Mouse (Mus musculus): ENCODE measurements around the gene Msmp. TPM values are rescaled to one million over a fixed set of nuclear protein-coding genes. Genes with fewer than 3 reads are reported as not detected.

Msmp gene
- polyA plus RNA-seq, 1 experiment from 2014 or later = 0.89 TPM

DNA sequence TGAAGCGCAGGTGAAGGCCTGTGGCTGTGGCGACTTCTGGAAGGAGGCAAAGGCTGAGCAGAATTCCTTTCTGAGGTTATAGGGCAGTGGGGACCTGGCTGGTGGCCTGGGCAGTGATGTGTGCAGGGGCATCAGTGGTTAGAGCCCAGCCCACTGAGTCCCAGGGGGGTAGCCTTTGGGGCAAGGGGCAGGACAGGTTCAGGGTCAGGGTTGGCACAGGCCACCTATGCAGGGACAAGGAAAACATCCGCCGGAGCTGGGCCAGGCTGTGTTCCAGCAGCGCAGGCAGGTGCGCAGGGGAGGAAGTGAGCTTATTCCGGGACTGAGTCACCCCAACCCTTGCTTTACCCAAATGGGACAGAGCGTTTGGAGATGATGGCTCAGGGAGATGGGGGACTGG lies 2.1 kb upstream of the Msmp start:
- Histone ChIP-seq H3K4me3 (replicated peaks) (no peak overlapping the region), H3K9me3 (no peaks in the 10 kb centered on the region), H3K27ac (no peak overlapping the region), H3K4me2 (no peak overlapping the region), H3K27me3 (no peaks in the 10 kb centered on the region), H3K9ac (no peak overlapping the region), H3K36me3 (replicated peaks) (peaks cover 36% of the 10 kb centered on the region), H3K4me1 (0 out of 2 replicates have a peak, but pooled peaks cover 5% of the 10 kb centered on the region)
- no peak for ATAC-seq (ENCODE audit: low FRiP score)
- 80% methylated on average over 8 of the region's 8 CpGs for WGBS

DNA sequence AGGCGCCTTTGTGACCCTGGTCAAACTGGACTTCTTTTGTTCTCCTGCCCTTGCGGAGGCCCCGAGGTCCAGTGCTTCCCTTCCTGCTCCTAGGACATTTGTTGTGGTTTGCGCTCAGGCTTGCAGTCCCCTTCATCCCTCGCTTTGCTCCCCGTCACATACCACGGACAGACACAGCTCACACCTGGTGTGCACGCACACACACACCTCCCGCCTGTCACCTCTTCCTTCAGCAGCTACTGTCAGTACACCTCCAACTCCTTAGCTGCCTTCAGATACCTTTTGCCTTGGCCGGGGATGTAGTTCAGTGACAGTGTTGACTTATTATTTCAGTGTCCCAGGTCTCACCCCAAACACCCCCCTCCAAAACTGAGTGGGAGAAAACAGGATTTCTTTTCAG lies 1.4 kb upstream of the Msmp start:
- H3K4me1 ChIP-seq = 0 out of 2 replicates have a peak, but pooled peaks cover 5% of the 10 kb centered on the region
- WGBS = 53% methylated on average over 10 of the region's 10 CpGs
- no peak overlapping the region for H3K9ac ChIP-seq
- no peak overlapping the region for H3K27ac ChIP-seq
- H3K27me3 ChIP-seq = no peaks in the 10 kb centered on the region
- no peak overlapping the region for H3K4me2 ChIP-seq
- H3K4me3 ChIP-seq (replicated peaks) = no peak overlapping the region
- no peak for ATAC-seq (ENCODE audit: low FRiP score)
- no peaks in the 10 kb centered on the region for H3K9me3 ChIP-seq
- H3K36me3 ChIP-seq (replicated peaks) = peaks cover 43% of the 10 kb centered on the region

GRCm38 (mm10) chr4:43583421-43583820 lies 873 bp downstream of the Msmp start:
- no peak for ATAC-seq (ENCODE audit: low FRiP score)
- peaks cover 47% of the 10 kb centered on the region for H3K36me3 ChIP-seq (replicated peaks)
- H3K9ac ChIP-seq = no peak overlapping the region
- H3K27ac ChIP-seq = no peak overlapping the region
- H3K4me3 ChIP-seq (replicated peaks) = no peak overlapping the region
- no peaks in the 10 kb centered on the region for H3K9me3 ChIP-seq
- H3K4me1 ChIP-seq = peaks cover 14% of the 10 kb centered on the region
- H3K27me3 ChIP-seq = no peaks in the 10 kb centered on the region
- 84% methylated on average over 7 of the region's 7 CpGs for WGBS
- no peak overlapping the region for H3K4me2 ChIP-seq

GRCm38 (mm10) chr4:43582241-43582640 lies 2.1 kb downstream of the Msmp start:
- 91% methylated on average over 5 of the region's 5 CpGs for WGBS

DNA sequence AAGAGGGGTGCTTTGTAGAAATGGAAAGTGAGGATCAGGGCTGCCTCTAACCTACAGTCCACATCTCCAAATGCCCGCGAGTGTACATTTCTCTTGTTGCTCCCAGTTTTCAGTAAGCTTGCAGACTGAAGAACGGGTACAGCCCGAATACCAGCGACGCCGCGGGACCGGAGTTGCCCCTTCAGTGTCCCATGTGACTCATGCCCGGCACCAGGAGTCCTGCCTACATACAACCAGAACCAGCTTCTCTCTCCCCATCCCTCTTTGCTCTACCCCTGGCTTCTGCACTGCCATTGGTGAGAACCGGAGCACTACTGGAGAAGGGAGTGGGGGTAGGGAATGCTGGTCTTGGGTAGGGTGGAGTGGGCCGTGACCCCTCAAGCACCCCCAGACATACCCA lies 2.9 kb downstream of the Msmp start:
- H3K36me3 ChIP-seq (replicated peaks) = peaks cover 47% of the 10 kb centered on the region
- no peak overlapping the region for H3K4me2 ChIP-seq
- no peaks in the 10 kb centered on the region for H3K27me3 ChIP-seq
- H3K27ac ChIP-seq = no peak overlapping the region
- H3K9me3 ChIP-seq = no peaks in the 10 kb centered on the region
- H3K4me3 ChIP-seq (replicated peaks) = no peak overlapping the region
- no peak for ATAC-seq (ENCODE audit: low FRiP score)
- H3K4me1 ChIP-seq = peaks cover 29% of the 10 kb centered on the region
- H3K9ac ChIP-seq = no peak overlapping the region
- 94% methylated on average over 12 of the region's 12 CpGs for WGBS

More at GRCm38 (mm10) chr4:43582241-43582640, 2.1 kb downstream of the Msmp start:
- Histone ChIP-seq H3K4me3 (replicated peaks) (no peak overlapping the region), H3K27me3 (no peaks in the 10 kb centered on the region), H3K27ac (no peak overlapping the region), H3K9ac (no peak overlapping the region), H3K4me2 (no peak overlapping the region), H3K4me1 (peaks cover 21% of the 10 kb centered on the region), H3K36me3 (replicated peaks) (peaks cover 47% of the 10 kb centered on the region), H3K9me3 (no peaks in the 10 kb centered on the region)
- no peak for ATAC-seq (ENCODE audit: low FRiP score)

DNA sequence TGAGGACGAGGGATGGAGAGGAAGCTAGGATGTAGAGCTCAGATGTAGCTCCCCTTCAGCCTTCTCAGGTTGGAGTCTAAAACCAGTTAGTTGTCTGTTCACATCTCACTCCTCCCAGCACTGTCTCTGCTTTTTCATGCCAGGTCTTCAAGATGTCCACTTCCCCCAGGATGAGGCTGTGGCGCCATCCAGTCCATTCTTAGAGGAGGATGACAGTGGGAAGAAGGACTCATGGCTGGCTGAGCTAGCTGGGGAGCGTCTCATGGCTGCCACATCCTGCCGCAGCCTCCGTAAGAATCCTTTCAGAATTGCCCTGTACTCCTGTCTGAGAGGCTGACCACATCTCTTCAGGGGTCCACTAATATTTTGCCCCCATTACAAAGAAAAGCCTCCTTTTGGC lies 3.6 kb downstream of the Msmp start:
- Histone ChIP-seq H3K9ac (no peak overlapping the region), H3K9me3 (no peaks in the 10 kb centered on the region), H3K36me3 (replicated peaks) (peaks cover 47% of the 10 kb centered on the region), H3K4me3 (replicated peaks) (no peak overlapping the region), H3K27ac (no peak overlapping the region), H3K4me1 (peaks cover 35% of the 10 kb centered on the region), H3K4me2 (no peak overlapping the region), H3K27me3 (no peaks in the 10 kb centered on the region)
- no peak for ATAC-seq (ENCODE audit: low FRiP score)
- WGBS = 94% methylated on average over 5 of the region's 5 CpGs

DNA sequence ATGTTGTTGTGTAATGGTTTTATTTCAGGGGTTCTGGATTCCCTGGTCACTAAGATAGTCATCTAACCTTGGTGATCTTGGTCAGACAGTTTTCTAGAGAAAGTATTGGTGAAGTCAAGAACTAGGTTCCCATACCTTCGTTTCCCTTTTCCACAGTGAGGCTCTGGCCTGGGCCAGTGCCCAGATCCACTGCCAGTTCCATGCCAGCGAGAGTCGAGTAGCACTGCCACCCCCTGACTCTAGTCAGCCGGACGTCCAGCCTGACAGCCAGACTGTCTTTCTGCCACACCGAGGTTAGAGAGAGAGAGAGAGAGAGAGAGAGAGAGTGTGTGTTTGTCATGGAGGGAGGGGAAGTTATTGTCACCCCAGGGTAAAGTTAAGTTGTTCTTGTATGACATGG lies 4.6 kb downstream of the Msmp start:
- no peak overlapping the region for H3K27ac ChIP-seq
- no peaks in the 10 kb centered on the region for H3K9me3 ChIP-seq
- no peak for ATAC-seq (ENCODE audit: low FRiP score)
- peak overlapping the region; percentile 96 for H3K4me2 ChIP-seq
- no peaks in the 10 kb centered on the region for H3K27me3 ChIP-seq
- peaks cover 43% of the 10 kb centered on the region for H3K4me1 ChIP-seq
- H3K36me3 ChIP-seq (replicated peaks) = peaks cover 41% of the 10 kb centered on the region
- peak overlapping the region; percentile 92 for H3K4me3 ChIP-seq (replicated peaks)
- peak overlapping the region; percentile 93 for H3K9ac ChIP-seq
- WGBS = 86% methylated on average over 6 of the region's 6 CpGs

DNA sequence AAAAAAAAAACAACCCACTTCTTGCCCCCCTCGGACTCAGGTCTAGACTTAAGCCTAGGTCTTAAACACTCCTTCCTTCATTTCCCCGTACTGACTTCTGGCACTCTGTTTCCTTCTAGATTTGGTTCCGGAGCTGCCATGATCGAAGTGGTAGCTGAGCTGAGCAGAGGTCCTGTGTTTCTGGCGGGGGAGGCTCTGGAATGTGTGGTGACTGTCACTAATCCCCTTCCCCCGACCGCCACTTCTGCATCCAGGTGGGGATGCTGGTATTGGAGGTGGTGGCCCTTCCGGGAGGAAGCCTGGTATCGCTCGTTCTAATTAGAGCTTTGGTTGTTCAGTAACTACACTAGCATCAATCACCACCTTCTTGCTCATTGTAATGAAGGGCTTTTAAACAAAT lies 5.0 kb downstream of the Msmp start:
- peak overlapping the region; percentile 93 for H3K9ac ChIP-seq
- no peak overlapping the region for H3K27ac ChIP-seq
- WGBS = 6% methylated on average over 10 of the region's 10 CpGs
- peak overlapping the region; percentile 92 for H3K4me3 ChIP-seq (replicated peaks)
- H3K36me3 ChIP-seq (replicated peaks) = peaks cover 41% of the 10 kb centered on the region
- no peaks in the 10 kb centered on the region for H3K27me3 ChIP-seq
- no peak for ATAC-seq (ENCODE audit: low FRiP score)
- H3K4me1 ChIP-seq = peaks cover 43% of the 10 kb centered on the region
- H3K4me2 ChIP-seq = peak overlapping the region; percentile 96
- H3K9me3 ChIP-seq = no peaks in the 10 kb centered on the region

DNA sequence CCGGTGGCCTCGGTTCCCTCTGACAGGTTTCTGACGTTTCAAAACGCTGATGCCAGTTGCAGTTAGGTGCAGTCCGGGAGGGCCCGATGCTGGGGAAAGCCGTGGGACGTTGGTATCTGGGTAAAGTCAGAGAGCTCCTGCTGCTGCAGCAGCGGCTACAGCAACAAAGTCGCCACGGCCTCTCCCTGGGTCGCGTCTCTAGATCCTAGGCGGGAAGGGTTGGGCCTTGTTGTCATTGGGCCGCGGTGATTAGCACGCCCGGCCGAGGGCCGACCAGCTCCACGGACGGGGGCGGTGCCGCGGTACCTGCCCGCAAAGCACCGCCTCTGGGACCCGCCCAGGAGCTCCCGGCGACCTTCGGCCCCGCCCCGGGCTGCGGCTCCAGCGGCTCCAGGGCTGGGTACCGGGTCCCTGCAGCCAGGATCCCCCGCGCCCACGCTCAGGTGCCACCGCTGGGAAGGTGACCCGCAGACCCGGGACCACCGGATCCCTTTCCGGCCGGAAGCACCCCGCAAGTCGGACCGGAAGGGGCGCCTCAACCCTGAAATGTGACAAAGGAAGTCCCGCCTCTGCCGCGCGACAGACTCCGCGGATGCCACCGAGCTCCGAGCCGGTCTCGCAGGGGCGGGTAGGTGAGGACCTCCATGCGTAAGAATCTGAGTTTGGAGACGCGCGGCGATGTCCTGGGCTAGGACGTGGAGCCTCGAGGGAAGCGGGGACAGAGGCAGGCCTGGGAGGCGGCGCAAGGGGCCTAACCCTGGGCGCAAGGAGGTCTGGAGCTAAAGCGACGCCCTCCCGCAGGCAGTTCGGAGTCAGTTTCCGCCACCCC lies 5.7 kb downstream of the Msmp start, which contains the start of the genes Rgp1 and Gba2:
Gene Rgp1 (plus strand): TSS at position 340 of the 829 bp plus-strand sequence.
Gene Gba2 (minus strand): TSS at position 498 of the 829 bp plus-strand sequence.
- Histone ChIP-seq H3K36me3 (replicated peaks) (peaks cover 42% of the 10 kb centered on the region), H3K4me1 (peaks cover 43% of the 10 kb centered on the region), H3K9me3 (no peaks in the 10 kb centered on the region), H3K4me3 (replicated peaks) (peak within 1 kb of the TSS; percentile 92), H3K9ac (peak within 1 kb of the TSS; percentile 93), H3K27ac (peak within 1 kb of the TSS; percentile 83), H3K4me2 (peak within 1 kb of the TSS; percentile 96), H3K27me3 (no peaks in the 10 kb centered on the region)
- under 1% methylated on average over 74 of the region's 76 CpGs for WGBS
- peak; percentile 91 for ATAC-seq (ENCODE audit: low FRiP score)

DNA sequence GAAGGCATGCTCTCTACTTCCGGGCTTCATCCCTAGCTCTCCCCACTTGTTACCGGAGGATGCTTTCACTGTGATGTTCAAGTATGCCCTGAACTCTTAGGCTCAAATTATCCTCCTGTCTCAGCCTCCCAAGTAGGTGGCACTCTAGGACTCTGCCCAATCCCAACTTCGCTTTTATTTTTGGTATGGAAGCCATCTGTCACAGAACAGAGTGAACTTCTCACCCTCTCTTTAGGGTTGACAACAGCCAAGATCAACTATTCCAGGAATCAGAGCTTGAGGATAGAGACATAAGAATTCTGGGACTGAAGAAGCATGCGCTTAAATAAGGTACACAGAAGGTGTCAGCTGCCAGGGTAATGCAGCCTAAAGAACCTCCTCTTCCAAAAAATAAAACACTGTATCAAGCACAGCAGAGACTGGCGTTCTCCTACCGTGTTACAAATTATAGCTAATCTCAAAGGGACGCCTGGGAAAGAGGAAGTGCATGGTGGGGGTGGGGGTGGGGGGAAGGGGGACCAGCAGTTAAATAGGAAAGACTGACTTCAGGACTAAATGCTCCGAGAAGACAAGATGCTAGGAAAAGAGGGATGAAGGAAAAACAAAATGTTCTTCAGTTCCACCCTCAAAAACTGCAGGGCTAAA lies 6.9 kb downstream of the Msmp start:
- Histone ChIP-seq H3K4me1 (peaks cover 43% of the 10 kb centered on the region), H3K27ac (no peak overlapping the region), H3K27me3 (no peaks in the 10 kb centered on the region), H3K9me3 (no peaks in the 10 kb centered on the region), H3K36me3 (replicated peaks) (peaks cover 42% of the 10 kb centered on the region), H3K4me2 (peak overlapping the region; percentile 96), H3K4me3 (replicated peaks) (peak overlapping the region; percentile 92), H3K9ac (peak overlapping the region; percentile 93)
- WGBS = 65% methylated on average over 8 of the region's 8 CpGs
- no peak for ATAC-seq (ENCODE audit: low FRiP score)

DNA sequence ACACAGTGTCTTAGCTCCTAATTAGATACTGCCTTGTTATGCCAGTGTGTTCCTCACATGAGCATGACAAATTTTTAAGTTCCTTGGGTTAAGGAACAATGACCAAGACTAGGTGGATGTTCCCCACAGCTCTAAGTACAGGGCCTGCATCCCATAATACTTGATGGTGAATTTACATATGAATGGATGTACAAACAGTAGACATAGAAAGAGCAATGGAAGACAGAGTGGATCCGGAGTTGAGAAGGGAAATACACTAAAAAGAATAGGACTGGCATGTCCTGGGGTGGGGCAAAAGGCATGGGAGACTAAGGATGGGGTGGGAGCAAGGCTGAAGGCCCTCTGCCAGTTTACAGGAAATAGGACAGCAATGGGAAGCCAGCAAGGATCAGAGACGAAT lies 8.9 kb downstream of the Msmp start:
- no peak for ATAC-seq (ENCODE audit: low FRiP score)
- Histone ChIP-seq H3K27me3 (no peaks in the 10 kb centered on the region), H3K4me3 (replicated peaks) (no peak overlapping the region), H3K4me2 (peak overlapping the region; percentile 36), H3K9ac (0 out of 2 replicates have a peak overlapping the region, but pooled peaks have one; percentile 5), H3K9me3 (no peaks in the 10 kb centered on the region), H3K36me3 (replicated peaks) (peaks cover 42% of the 10 kb centered on the region), H3K27ac (no peak overlapping the region), H3K4me1 (peaks cover 43% of the 10 kb centered on the region)
- WGBS = 58% methylated on average over 2 of the region's 2 CpGs

GRCm38 (mm10) chr4:43573561-43573960 lies 10.7 kb downstream of the Msmp start:
- H3K9ac ChIP-seq = no peak overlapping the region
- H3K27me3 ChIP-seq = no peaks in the 10 kb centered on the region
- H3K4me3 ChIP-seq (replicated peaks) = no peak overlapping the region
- H3K4me2 ChIP-seq = no peak overlapping the region
- H3K4me1 ChIP-seq = peaks cover 34% of the 10 kb centered on the region
- no peak overlapping the region for H3K27ac ChIP-seq
- peaks cover 60% of the 10 kb centered on the region for H3K36me3 ChIP-seq (replicated peaks)
- H3K9me3 ChIP-seq = no peaks in the 10 kb centered on the region
- ATAC-seq (ENCODE audit: low FRiP score) = no peak
- 89% methylated on average over 4 of the region's 4 CpGs for WGBS

Measured in forebrain, embryonic 12.5 days (tissue).